Mouse (Mus musculus) thymus, adult 2 months (tissue): ENCODE data around the gene Ddx60. TPM values are rescaled to one million over a fixed set of nuclear protein-coding genes. Genes with fewer than 3 reads are reported as not detected.

Experiments
- DNase-seq: peaks from one replicate; pipeline ENCODE4 v3.0.0; 2021
- H3K27ac ChIP-seq: fragments of 200-500 bp; 2 replicates; pipeline ENCODE4 v1.5.1; 2012; ENCODE audit warnings: low read length, control low read depth; ENCODE audit not compliant: control insufficient read depth, insufficient read depth
- H3K27me3 ChIP-seq: fragments of 200-500 bp; 2 replicates; pipeline ENCODE4 v1.6.1; 2012; ENCODE audit warnings: mild to moderate bottlenecking, low read length, moderate library complexity, mixed read lengths; ENCODE audit not compliant: control insufficient read depth, insufficient read depth
- H3K36me3 ChIP-seq: fragments of 200-500 bp; 2 replicates; pipeline ENCODE4 v1.6.1; 2012; ENCODE audit warnings: mild to moderate bottlenecking, low read length, moderate library complexity; ENCODE audit not compliant: control insufficient read depth, insufficient read depth
- H3K4me1 ChIP-seq: fragments of 200-500 bp; replicated peaks from 2 replicates; pipeline ENCODE4 v1.6.1; 2012; ENCODE audit warnings: low read length; ENCODE audit not compliant: control insufficient read depth, insufficient read depth
- H3K4me3 ChIP-seq: fragments of 200-500 bp; 2 replicates; pipeline ENCODE4 v1.5.1; 2012; ENCODE audit warnings: mild to moderate bottlenecking, low read length, control low read depth, moderate library complexity; ENCODE audit not compliant: control insufficient read depth, insufficient read depth
- CTCF ChIP-seq: fragments of 200-500 bp; IDR thresholded peaks from 2 replicates; pipeline ENCODE4 v1.5.1; 2012; ENCODE audit warnings: mild to moderate bottlenecking, control low read depth, low read length, moderate library complexity, borderline replicate concordance; ENCODE audit not compliant: control insufficient read depth, poor library complexity, insufficient read depth; ENCODE audit errors: extremely low read depth
- POLR2A ChIP-seq: fragments of 200-500 bp; IDR thresholded peaks from 2 replicates; pipeline ENCODE4 v1.6.1; 2012; ENCODE audit warnings: mild to moderate bottlenecking, low read length, control low read depth, moderate library complexity; ENCODE audit not compliant: control insufficient read depth, poor library complexity, insufficient read depth; ENCODE audit errors: extremely low read depth
- WGBS: fragments of 180-500 bp; shearing (Covaris S2); methylation state at CpG from one replicate; pipeline ENCODE4 v1.1.7; 2018; 5-methylcytosine and 5-hydroxymethylcytosine counted together
- polyA plus RNA-seq: library from polyadenylated mRNA; depleted of rRNA; stranded (reverse); fragments of >200 nt; gene quantifications from 2 replicates; pipeline ENCODE4 v1.2.3, GENCODE M21; 2012

Gene Ddx60
- polyA plus RNA-seq, 1 experiment = 1.8 TPM

DNA sequence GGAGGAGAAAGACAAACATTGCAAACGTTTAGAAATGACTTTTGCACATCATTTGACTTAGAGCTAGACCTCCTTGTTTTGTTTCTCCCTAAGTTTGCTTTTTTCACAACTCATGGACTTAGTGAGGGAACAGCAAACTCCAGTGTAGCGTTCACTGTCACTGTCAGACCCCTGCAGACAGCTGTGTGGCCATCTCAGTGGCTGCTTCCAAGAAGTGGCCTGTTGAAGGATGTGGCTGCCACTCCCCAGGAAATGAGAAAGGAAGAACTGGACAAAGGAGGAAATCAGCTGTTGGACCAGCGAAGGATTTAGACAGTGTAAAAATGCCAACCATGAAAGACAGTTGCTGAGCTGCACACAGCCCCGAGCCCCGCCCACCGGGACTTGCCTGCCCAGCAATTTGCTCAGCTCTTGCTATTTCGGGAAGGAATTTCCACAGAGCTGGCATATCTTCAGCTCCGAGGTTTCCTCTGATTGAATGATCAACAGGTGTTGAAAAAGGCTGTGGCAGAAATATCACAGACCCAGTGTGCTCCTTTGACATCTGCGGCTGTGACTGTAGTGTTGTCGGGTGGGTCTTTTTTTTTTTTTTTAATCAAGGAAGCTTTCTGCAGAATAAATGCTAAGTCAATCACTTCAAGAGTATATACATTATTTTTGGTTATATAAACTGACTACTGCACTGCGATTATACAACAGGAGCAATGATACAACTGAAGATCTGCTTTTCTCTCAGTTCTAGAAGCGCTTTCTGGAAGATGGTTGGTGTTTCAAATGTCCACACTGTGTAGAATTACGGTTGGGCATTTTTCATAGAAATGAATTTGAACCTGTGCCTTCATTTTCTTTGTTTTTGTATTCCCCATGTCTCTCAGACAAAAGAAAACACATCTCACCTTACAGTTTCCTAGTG lies 19.3 kb upstream of the Ddx60 start:
- TF ChIP-seq CTCF (no peak), POLR2A (no peak)
- Histone ChIP-seq H3K27me3 (no peaks in the 10 kb centered on the region; the same call in 1 of the 2 replicates), H3K27ac (no peak overlapping the region), H3K4me3 (no peak overlapping the region), H3K36me3 (no peaks in the 10 kb centered on the region), H3K4me1 (no peaks in the 10 kb centered on the region)
- no peak for DNase-seq
- 23% methylated on average over 13 of the region's 13 CpGs for WGBS

- 81% methylated on average over 3 of the region's 3 CpGs for WGBS
- Histone ChIP-seq H3K27ac (no peak overlapping the region), H3K36me3 (no peaks in the 10 kb centered on the region), H3K27me3 (no peaks in the 10 kb centered on the region; the same call in 1 of the 2 replicates), H3K4me3 (no peak overlapping the region), H3K4me1 (no peaks in the 10 kb centered on the region)
- no peak for TF ChIP-seq CTCF
- no peak for DNase-seq
These were observed 18.6 kb upstream of the Ddx60 start for GRCm38 (mm10) chr8:61909313-61909712.

GRCm38 (mm10) chr8:61912817-61913216 lies 15.1 kb upstream of the Ddx60 start:
- DNase-seq = no peak
- TF ChIP-seq POLR2A (no peak), CTCF (no peak)
- Histone ChIP-seq H3K36me3 (no peaks in the 10 kb centered on the region), H3K4me3 (no peak overlapping the region), H3K4me1 (no peaks in the 10 kb centered on the region), H3K27me3 (no peaks in the 10 kb centered on the region; the same call in 1 of the 2 replicates), H3K27ac (no peak overlapping the region)
- 82% methylated on average over 5 of the region's 5 CpGs for WGBS

DNA sequence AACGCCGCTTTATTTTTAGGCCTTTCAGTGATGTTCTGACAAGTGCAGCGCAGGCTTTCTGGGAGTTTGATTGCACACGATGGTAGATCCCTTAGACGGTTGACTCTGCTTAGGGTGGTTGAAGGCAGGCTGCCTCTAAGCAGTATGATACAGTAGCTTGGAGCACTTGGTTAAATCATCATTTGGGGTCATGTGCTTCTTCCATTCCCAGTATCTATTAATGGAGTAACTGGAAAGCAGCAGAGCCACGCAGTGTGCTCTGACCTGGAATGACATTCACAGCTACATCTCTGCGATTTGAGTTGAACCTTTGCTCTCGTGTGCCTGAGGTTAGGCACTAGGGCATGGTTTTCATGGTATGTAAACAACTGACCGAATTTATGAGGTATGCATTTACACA lies 13.9 kb upstream of the Ddx60 start:
- no peak overlapping the region for H3K27ac ChIP-seq
- no peak overlapping the region for H3K4me3 ChIP-seq
- TF ChIP-seq CTCF (no peak), POLR2A (no peak)
- no peak for DNase-seq
- H3K36me3 ChIP-seq = no peaks in the 10 kb centered on the region
- no peaks in the 10 kb centered on the region for H3K27me3 ChIP-seq
- H3K4me1 ChIP-seq = no peaks in the 10 kb centered on the region
- 95% methylated on average over 9 of the region's 9 CpGs for WGBS

DNA sequence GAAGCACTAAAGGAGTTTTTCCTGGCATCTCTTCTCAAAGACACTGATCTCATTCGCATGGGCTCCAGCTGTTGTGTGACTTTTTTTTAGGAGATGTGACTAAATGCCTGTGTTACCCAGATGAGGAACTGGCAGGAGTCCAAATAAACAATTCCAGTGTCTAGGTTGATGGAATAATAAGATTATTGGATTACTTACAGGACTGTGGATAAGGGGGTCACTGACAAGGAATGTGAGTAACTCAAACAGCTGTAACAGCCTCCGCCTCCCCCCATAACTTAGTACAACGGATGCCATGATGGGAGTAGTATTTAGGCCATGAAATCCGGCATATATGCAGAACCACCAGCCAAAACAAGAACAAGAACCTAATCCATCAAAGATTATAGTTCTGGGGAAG lies 10.6 kb upstream of the Ddx60 start:
- no peaks in the 10 kb centered on the region for H3K36me3 ChIP-seq

DNA sequence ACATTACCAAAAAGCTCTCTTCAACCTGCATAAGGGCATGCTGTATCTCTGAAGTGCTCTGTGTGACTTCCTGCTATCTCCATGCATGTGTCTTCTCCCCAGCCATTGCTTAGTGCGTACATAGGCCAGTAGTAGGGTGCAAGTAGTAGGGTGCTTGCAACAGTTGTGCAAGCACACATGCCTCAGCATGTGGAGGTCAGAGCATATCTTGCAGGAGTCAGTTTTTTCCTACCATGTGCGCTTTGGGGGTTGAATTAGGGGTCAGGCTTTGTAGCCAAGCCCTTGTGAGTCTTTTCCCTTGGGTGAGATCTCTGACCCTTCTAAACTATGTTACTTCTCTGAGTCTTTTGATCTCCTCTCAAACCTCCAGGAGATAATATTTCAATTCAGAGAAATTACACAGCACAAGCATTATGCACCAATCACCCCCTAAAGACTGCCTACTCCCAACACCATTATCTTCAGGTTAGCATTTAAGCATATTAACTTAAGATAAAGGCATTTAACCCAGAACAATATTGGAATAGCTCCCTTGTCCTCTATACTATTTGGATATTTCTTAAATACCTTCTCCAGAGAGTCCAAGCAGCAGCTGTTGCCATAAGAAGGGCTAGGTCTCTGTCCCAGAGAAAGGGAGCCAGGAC lies 8.6 kb upstream of the Ddx60 start:
- no peak overlapping the region for H3K4me3 ChIP-seq
- no peaks in the 10 kb centered on the region for H3K36me3 ChIP-seq
- H3K27me3 ChIP-seq = no peaks in the 10 kb centered on the region
- no peak for TF ChIP-seq CTCF
- no peak for TF ChIP-seq POLR2A
- no peak for DNase-seq
- no peak overlapping the region for H3K27ac ChIP-seq
- no peaks in the 10 kb centered on the region for H3K4me1 ChIP-seq
- WGBS = 97% methylated on average over 2 of the region's 2 CpGs

More for the DNA sequence above, 10.6 kb upstream of the Ddx60 start:
- Histone ChIP-seq H3K4me3 (no peak overlapping the region), H3K4me1 (no peaks in the 10 kb centered on the region), H3K27me3 (no peaks in the 10 kb centered on the region), H3K27ac (no peak overlapping the region)
- no peak for TF ChIP-seq CTCF
- DNase-seq = no peak
- 89% methylated on average over 4 of the region's 4 CpGs for whole genome bisulfite sequencing

DNA sequence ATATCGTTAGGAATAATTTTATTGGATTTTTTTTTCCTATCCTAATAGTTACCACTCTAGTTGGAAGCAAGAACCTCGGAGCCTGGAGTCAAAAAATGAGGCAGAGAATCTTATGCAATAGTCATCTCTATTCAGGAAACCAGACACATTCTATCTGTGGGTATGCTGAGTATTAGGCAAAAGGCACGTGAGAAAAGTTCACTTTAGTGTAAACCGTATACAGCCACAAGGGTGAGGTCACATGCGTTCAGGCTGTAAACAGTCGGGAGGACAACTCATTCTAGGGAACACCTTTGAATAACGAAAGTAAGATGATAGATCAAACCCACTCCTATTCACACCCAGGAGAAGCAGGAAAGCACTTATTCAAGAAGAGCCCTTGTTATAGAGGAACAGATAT lies 7.5 kb upstream of the Ddx60 start:
- TF ChIP-seq POLR2A = no peak
- no peak for TF ChIP-seq CTCF
- no peak for DNase-seq
- H3K4me1 ChIP-seq = no peaks in the 10 kb centered on the region
- H3K36me3 ChIP-seq = no peaks in the 10 kb centered on the region
- H3K27ac ChIP-seq = no peak overlapping the region
- no peak overlapping the region for H3K4me3 ChIP-seq
- no peaks in the 10 kb centered on the region for H3K27me3 ChIP-seq
- WGBS = 82% methylated on average over 7 of the region's 7 CpGs
